Mouse (Mus musculus) thymus, postnatal 14 days (tissue): ENCODE results near the gene Ncor2.

ENCODE experiments used
- DNase-seq: peaks from one replicate; pipeline ENCODE4 v3.0.0; 2021

Ncor2 gene

GRCm38 (mm10) chr5:125190105-125190813 is 11.2 kb upstream of the Ncor2 start:
- no peak for DNase-seq

DNA sequence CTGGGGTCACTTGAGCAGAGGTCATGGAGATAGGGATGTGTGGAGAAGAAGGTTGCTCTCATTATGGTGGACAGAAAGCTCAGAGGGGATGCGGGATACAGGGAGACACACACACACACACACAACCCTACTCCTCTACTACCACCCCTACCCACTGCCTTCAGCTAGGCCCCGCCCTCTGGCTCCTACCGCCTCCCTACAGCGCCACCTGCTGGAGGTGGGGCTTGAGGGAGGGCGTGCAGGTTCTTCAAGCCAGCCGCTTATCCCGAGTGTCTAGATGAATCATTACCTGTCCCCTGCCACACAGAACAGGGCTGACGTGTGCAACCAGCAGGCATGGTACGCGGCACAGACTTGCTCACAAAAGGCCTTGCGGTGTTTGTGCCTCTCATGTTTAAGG is 10.6 kb upstream of the Ncor2 start:
- peak; percentile 89 for DNase-seq

DNA sequence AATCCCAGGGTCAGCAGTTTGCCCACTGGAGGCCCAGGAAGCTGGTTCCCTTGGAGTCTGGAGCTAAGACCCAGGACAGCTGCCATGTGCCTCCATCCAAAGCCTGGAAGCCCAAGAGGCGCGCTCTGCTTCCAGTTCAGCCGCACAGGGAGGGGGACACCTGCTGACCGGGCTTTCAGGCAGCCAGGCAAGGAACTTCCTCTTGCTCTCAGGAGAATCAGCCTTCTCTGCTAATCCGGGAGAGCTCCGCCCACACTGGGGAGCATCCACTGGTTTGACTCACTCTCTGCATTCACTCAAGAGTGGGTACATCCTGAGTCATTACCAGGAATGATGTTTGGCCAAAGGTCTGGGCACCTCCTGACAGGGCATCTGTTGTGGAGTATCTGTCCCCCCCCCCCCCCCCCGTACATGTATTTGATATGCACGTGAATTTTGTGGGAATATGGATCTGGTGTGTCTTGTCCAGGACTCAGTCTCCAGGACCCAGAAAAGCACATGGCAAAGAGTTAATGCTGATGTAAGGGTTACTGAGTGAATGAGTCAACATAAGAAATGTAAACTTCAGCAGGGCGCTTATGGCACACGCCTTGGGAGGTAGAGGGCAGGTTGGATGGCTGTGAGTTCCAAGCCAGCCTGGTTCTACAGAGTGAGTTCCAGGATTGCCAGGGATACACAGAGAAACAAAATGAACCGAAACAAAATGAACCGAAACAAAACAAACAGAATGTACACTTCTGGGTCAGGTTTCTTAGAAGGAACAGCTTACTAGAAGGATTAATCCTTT is 10.0 kb upstream of the Ncor2 start:
- no peak for DNase-seq

- no peak for DNase-seq
Measured at GRCm38 (mm10) chr5:125184826-125185225, 5.8 kb upstream of the Ncor2 start.

DNA sequence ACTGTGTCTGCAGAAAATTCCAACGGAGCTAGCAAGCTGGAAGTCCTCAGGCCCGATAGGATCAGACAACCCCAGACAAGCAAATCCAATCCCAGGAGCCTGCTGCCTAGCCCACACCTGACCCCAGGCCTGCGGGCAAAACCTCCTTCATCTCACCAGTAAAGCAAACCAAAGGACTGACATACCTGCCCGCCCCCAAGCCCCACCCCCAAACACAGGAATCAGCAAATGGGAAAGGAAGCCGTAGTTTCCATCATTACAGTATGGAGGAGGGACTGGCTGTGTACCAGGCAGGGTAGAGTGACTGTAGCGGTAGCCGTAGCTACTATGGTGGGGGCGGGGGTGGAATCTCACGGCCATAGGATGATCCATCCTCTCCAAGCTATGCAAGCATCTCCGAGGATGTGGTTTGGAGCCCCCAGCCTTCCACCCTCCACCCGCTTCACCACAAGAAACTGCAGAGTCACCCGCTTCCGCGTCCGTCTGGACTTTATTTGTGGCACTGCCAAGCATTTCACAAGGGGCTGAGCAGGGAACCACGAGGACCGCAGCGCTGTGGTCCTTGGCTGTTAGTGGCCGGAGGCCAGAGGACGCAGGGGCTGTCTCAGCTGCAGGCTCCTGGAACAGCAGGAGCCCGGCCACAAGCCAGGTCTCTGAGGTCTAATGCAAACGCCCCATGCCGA is 4.4 kb upstream of the Ncor2 start:
- peak; percentile 39 for DNase-seq

GRCm38 (mm10) chr5:125180630-125181263 is 1.7 kb upstream of the Ncor2 start:
- DNase-seq = no peak

- DNase-seq = peak; percentile 54
Measured at GRCm38 (mm10) chr5:125179735-125180629, 963 bp upstream of the Ncor2 start.

- DNase-seq = peak; percentile 82
Measured at GRCm38 (mm10) chr5:125178171-125179006, 630 bp downstream of the Ncor2 start.

GRCm38 (mm10) chr5:125177481-125178134 is 1.4 kb downstream of the Ncor2 start:
- peak; percentile 91 for DNase-seq

DNA sequence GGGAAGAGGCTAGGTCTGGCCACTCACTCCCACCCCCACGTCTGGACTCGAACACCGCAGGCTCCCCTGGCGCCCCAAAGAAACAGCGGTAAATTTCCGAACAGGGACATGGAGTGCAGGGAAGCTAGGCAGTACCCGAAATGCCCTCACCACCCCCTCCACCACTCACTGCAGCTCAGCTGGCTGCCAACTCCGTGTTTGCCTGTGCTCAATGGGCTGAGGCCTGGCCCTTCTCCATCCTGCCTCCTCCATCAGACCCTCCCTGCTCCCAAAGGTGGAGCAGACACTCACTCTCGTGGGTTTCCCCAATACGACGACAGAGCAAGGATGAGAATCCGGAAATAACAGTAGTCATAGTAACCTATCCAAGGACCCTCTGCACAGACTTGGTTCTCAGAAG is 2.2 kb downstream of the Ncor2 start:
- no peak for DNase-seq

DNA sequence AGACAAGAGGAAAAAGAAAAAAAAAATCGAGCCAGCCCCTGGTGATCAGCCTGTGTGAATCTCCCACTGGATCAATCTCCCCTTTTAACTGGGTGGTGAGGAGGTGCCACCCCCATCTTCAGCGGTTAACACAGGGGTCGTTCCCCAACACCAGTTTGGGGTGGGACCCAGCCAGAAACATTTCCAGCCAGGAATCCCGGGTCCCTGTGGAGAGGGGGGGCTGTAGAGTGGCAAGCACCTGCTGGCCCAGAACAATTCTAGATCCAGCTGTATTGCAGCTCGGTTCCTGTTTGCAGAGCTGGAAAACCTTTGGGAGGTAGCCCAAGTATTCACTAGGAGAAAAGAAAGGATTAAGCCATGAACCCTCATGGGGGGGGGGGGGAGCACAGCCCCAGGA is 2.7 kb downstream of the Ncor2 start:
- no peak for DNase-seq

DNA sequence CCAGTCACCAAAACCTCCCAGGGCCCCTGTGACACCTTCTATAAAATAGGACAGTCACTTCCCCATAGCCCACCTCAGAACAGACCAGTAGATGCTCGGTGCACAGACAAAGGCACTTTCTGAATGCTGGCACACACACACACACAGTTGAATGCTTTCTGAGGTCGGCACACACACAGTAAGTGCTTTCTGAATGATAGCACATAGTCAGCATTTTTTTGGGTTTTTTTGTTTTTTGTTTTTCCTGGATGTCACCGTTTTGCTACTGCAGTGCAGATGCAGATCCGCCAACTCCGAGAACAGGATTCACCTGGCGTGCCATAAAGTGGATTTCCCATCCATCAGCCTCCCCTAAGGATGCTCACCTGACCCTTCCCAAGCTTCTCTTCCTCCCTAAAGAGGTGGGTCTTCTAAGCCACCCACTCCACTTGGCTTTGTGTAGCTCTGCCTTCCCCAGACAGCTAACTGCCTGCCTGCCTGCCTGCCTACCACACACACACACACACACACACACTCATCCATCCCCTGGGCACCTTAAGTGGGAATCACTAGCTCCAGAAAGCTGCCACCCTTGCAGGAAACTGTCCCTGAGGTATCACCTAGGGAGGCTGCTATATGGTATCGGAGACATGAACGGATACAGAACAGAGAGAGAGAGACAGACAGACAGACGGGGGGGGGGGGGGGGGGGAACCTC is 3.2 kb downstream of the Ncor2 start:
- no peak for DNase-seq

- no peak for DNase-seq
Measured at GRCm38 (mm10) chr5:125174726-125175672, 4.0 kb downstream of the Ncor2 start.

- DNase-seq = no peak
Measured at GRCm38 (mm10) chr5:125173868-125174267, 5.2 kb downstream of the Ncor2 start.

GRCm38 (mm10) chr5:125172831-125173615 is 6.0 kb downstream of the Ncor2 start:
- no peak for DNase-seq

DNA sequence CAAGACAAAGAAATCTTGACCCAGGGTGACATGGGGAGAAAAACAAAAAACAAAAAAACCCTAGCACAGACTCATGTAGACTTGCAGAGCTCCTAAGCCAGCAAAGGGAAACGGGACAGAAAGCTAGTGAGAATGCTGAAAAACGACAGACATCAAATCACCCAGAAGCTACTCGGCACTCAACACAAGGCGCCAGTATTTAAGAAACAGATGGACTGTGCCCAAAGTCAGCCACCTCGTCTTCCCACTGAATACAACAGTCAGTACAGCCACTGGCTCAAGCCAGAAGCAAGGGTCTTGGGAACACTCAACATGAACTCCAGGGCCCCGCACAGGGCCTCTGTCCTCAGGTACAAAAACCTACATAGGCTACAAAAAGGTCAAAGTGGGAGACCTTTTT is 7.8 kb downstream of the Ncor2 start:
- DNase-seq = no peak

DNA sequence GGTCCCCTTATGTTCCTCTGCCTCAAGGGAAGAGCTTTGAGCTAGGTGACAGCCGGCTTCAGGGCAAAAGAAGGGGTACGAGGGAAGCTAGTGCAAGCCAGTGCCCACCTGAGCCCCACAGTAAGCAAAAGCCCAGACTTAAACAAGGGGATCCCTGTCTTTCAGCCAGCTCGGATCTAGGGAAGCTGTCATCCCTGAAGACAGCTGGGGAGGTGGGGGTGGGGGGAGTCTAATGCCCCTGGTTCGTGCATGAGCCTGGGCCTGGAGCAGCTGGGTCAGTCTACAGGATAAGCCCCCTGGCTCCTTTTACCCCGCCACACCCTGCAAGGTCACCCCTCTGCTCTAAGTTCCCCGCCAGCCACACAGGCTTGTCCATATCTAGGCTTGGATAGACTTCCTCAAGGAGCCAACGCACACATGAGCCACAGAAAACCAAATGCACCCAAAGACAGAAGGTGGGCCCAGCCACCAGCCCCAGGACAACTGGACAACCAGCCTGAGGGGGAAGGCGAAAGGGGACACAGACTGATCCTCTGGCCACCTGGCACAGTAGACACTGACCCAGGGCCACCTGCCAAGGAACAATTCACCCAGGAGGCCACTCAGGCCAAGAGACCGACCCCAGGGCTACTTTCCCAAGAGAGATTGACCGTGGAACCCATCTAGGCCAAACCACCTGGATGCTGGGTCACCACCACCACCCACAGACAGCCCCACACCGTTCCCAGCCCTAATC is 8.7 kb downstream of the Ncor2 start:
- DNase-seq = no peak
